Mouse (Mus musculus): ENCODE results near the gene Setd6.

Gene Setd6

DNA sequence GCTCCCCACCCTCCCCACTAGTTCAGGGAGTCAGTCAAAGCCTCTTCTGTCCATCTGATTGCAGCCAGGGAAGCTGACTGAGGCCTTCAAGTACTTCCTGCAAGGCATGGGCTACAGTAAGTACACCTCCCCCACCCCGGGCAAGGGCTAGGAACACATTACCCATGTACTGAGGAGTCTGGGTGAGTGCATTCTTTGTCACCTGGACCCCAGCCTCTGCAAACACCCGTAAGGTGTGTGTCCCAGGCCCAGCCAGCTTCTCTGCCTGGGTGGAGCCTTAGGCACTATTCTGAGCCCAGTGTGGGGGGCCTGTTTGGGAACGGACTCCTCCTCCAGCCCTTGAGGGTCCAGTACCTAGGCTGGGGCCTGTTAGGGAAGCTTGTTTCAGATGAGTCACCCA is 4.7 kb upstream of the Setd6 start:
- no peak for DNase-seq (ENCODE audit: low spot score)

DNA sequence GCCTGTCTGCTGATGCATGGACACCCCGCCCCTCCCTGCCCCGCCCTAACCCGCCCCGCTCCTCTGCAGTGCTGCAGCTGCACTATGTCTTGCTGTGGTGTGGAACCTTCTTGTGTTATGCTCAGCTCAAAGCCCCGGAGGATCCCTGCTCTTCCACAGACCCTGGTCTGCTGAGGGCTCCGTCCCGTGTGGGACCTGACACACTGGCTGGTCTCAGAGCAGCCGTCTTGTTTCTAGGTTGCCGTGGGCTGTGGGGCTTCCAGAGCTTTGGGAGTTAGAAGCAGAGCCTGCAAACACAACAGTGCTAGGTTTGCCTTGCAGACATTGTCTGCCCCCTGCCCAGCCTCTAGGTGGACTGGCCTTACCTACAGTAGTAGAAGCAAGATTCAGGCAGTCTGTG is 3.3 kb upstream of the Setd6 start:
- no peak for DNase-seq (ENCODE audit: low spot score)

DNA sequence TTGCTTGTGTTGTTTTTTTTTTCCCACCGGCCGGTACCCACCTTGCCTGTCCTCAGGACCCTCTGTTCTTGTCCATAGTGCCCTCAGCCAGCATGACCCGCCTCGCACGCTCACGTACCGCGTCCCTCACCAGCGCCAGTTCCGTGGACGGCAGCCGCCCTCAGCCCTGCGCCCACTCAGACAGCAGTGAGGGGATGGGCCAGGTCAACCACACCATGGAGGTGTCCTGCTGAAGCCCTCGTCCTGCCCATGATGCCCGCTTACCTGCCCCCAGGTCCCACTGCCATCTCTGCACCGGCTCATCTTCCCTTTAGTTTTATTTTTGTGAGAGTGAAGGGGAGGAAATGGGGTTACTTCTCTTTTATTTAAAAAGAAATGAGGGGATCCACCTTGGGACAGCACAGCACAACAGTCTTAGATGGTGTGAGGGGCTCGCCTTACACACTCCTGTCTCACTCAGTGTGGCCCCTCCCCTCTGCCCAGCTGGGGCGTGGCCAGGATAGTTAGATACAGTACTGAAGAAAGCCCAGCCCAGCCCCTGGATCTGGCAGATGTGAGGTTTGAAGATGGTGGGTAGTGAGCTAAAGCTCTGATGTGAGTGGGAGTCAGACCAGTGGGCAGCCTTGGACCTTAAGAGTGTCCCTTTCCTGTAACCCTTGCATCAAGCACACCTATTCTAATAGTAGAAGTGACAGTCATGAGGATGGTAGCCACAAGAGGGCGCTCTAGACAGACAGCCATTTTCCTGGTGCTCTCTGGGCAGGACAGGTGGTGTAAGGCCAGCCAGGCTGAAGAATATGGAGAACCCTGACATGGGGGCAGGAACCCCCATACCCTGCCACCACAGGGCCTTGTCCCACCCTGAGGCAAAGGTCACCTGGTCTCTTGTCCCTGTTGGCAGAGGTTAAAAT is 2.3 kb upstream of the Setd6 start:
- peak; percentile 83 for DNase-seq (ENCODE audit: low spot score)

DNA sequence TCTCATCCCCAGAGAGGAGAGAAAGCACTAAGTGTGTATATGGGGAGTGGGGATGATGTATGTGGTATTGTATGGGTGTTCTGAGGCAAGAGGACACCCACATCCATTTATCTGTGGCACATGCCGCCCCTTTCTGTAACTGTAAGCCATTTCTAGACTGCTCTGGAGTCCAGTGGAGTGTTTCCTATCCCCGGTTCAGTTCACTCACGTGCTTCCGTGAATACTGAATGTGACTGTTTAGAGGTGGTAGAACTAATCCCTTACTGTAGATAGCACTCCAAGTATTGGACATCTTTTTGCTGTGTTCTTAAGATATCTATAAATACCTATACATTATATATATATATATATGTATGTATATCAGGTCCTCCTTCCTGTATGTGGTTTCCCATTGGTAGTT is 1.3 kb upstream of the Setd6 start:
- DNase-seq (ENCODE audit: low spot score), result no peak

DNA sequence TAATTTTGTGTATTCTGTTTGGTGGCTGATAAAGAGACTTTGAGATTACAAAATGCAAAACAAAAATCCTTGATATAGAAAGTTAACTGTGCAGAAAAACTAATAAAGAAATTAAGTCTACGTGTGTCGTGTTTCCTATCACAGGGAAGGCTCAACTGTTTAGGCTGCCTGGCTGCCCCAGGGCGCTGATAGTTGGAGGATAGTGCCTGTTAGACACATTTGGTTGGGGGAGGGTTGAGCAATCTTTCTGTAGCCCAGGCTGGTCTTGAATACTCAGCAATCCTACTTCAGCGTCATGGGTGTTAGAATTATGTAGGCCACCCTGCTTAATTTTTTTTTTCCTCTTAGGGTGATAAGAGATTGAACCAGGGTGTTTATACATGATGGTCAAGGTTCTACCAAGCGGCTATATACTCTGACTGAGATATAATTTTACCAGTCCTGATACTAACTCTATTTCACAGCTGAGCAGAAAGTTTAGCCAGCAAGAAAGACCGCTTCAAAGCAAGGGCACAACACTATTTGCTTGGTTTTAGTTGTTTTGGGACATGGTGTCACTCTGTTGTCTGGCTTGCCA is 756 bp upstream of the Setd6 start:
- DNase-seq (ENCODE audit: low spot score), result no peak

DNA sequence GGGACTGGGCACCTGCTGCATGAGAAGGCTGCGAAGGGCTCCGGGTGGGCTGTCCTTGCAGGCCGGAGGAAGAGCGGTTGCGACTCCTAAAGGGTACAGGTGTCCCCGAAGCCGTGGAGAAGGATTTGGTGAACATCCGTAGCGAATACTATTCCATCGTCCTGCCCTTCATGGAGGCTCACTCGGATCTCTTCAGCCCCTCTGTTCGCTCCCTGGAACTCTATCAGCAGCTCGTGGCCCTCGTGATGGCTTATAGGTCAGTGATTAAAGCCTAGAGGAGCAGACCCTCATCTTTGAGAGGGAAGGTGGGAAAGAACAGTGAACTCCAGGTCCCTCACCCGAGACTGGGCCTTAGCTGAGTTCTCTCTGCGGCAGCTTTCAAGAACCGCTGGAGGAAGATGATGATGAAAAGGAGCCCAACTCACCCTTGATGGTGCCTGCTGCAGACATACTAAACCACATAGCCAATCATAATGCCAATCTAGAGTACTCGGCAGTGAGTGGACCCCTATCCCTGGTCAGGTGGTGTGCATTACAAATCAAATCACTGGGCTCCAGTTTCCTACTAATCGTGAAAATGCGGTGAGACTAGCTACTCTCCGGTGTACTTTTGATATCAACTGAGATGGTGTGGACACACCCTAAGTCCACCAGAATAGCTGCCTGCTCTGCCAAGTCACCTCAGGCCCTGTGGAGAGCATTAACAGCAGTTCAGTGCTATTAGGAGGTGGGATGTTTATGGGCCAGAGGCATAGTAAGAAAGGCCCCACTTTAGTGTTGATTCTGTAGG is 1.1 kb downstream of the Setd6 start:
- DNase-seq (ENCODE audit: low spot score), result peak; percentile 28

DNA sequence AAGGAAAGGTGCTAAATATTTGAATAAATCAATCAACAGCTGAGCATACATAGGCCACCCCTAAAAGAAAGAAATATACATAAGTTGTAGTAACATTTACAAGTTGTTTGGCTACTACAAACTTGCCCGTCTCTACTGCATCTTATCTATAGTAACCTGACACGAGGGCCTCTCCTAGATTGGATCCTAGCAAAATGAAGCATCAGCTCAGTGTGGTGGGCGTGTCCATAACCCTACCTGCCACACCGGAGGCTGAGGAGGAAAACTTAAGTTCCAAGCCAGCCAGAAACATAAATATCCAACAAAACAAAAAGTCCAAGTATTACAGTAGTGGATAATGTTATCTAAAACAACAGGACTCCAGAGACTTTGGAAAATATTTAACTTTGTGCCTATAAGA is 11.9 kb downstream of the Setd6 start:
- no peak for DNase-seq (ENCODE audit: low spot score)

DNA sequence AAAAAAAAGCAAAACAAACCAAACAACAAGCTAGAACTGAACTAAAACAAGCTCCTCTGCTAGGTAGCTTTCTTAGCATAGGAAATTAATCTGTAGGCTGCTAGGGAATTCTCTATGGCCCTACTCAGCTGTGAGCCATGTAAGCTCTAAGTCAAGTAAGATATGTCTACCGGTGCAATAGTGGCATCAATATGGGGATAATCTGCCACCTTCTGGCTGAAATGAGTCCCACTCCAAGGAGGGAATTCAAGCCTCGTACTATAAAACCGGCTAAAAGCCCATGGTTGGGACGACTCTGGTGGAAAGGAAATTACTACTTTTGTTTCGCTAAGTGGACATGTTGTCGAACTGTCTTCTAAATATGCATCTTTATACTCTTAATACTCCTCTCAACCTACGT is 22.9 kb downstream of the Setd6 start:
- DNase-seq (ENCODE audit: low spot score), result peak; percentile 28

DNA sequence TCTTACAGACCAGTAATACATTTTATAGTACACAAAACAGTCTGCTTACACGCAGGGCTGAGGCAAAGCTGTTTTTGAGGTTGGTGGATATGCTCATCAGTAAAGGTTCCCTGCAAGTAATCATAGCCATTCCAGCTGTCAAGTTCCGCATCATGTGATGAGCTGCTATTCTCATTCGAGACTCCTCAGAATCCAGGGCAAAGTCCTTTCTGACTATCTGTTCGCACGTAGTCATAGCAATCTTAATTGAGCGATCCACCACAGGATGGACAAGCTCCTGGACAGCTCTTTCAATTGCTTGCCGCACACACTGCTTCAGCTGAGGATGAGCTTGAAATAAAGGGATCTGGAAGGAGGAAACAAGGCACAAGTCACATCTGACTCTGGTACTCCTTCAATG is 26.1 kb downstream of the Setd6 start:
- DNase-seq (ENCODE audit: low spot score), result no peak

DNA sequence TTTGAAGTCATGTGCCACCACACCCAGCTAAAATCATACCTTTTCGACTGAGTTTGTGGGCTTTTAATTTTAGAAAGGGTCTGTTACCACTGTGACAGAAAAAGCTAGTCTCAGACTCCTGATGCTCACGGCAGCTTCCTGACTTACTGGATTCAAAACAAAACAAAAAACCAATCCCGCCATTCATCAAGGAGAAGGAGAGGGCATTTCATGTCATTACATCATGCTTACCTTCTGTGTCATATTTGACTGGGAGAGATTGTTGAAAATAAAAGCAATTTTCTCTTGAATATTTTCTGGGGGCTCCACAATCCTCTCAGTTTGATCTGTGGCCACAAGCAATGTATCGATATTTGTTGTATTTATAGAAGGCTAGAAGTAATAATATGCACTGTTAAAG is 32.3 kb downstream of the Setd6 start:
- no peak for DNase-seq (ENCODE audit: low spot score)

DNA sequence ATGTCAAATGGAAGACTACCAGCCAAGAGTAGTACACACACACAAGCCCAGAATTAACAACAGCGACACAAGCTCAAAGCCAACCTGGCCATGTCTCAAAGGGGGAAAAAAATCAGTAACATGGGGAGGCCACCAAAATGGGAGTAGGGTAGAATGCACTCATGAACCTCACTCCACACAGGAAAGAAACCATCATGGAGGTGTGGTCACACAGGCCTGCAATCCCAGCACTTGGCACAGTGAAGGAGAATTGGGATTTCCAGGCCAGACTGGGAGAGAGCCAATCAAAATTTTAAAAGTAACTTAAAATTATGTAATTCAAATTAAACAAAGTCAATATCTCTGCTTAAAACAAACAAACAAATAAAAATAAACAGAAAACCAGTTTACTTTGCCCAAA is 36.2 kb downstream of the Setd6 start:
- no peak for DNase-seq (ENCODE audit: low spot score)

DNA sequence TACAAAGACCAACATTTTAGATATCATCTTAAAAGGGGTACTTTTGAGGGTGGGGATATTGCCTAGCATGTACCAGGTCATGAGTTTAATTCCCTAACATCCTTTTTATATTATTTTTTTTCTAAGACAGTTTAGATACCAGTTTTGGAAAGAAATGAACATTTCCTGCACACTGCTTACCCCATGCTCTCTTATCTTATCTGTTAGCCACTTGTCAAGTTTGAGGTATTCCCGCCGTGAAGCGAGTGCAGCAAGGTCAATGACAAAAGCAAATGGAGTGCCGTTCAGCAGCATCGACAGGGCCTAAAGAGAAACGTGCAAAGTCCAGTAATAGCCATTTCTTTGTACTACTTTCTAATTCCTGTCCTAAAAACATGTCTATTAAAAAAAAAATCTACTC is 44.6 kb downstream of the Setd6 start:
- no peak for DNase-seq (ENCODE audit: low spot score)

DNA sequence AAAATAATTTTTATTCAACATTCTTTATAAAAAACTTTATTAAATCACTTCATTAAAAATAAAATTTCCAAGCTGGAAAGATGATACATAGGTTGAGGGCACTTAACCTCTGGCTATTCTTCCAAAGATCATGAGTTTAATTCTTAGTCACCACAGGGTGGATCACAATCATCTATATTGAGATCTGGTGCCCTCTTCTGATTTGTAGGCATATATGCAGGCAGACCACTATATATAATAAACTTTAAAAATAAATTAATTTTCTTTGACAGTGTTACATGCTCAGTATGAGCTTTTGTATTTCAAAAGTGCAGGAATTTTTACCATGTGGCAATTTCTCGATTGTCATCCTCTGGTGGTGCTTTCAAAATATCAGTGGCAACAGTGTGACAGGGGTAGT is 48.5 kb downstream of the Setd6 start:
- no peak for DNase-seq (ENCODE audit: low spot score)
